In the genomic region with DNA sequence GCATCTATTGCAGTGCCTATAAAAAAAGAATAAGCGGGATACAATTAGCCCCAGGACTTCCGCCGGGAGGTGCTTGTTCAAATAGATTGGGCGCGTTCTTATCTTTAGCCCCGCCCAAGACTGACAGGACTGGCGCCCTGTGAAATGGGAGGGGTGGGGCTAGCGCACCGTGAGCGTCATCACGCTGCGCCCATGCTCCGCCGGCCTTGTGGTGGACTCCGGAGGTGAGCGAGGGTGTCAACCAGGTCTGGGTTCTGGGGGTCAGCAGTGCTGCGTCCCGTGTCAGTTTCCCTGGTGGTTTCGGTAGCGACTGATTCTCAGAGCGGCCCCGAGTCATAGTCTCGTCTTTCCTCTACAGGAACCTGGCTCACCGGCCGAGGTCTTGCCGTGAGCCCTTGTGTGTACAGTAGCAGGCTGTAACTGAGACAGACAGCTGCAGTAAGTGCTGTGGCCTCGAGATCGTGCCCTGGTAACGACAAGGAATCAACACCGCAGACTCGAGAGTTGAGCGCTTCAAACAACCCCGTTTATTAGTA, we compare ENCODE assay signal across 8 mouse cellular contexts. TPM values are rescaled to one million over a fixed set of nuclear protein-coding genes. Genes with fewer than 3 reads are reported as not detected.
DNase-seq lines count a peak whose midpoint lies in the region; ATAC-seq and TF ChIP-seq lines count a peak whose summit lies in the region.

Mrps17 (plus strand) TSS at position 172 of the 536 bp plus-strand sequence.

- peak; percentile 96 for DNase-seq in CH12.LX (ENCODE audit: extremely low read depth)
- peak; percentile 95 for DNase-seq in c-Kit-positive CD71-positive TER-119-negative erythroid progenitor cells, embryonic 14.5 days (ENCODE audit: low read depth)
- DNase-seq in forebrain, embryonic 11.5 days (ENCODE audit: low spot score): peak; percentile 94
- DNase-seq in kidney, postnatal 36 days: peak; percentile 96 to 97
- DNase-seq in telencephalon, adult 2 months (ENCODE audit: low read depth, low spot score): peak; percentile 92

- H3K79me2 ChIP-seq in CH12.LX (replicated peaks; ENCODE audit: control insufficient read depth, extremely low read depth, insufficient read depth, poor library complexity, severe bottlenecking): peaks cover 9% of the 10 kb centered on the region; the same call in 1 of the 2 replicates

- H3K9me3 ChIP-seq in CH12.LX (replicated peaks; ENCODE audit: low read length): peaks cover 2% of the 10 kb centered on the region
- H3K9me3 ChIP-seq in forebrain, embryonic 11.5 days (ENCODE audit: control insufficient read depth, low read length): no peaks in the 10 kb centered on the region
- H3K9me3 ChIP-seq in heart, embryonic 16.5 days (replicated peaks; ENCODE audit: control insufficient read depth, low read length): no peaks in the 10 kb centered on the region
- no peaks in the 10 kb centered on the region for H3K9me3 ChIP-seq in liver, embryonic 15.5 days (replicated peaks)
- no peaks in the 10 kb centered on the region for H3K9me3 ChIP-seq in neural tube, embryonic 12.5 days

- H3K27ac ChIP-seq in CH12.LX (ENCODE audit: insufficient read depth, low read depth): no peak within 1 kb of the TSS
- H3K27ac ChIP-seq in forebrain, embryonic 11.5 days (ENCODE audit: low read depth, low read length): no peak within 1 kb of the TSS
- H3K27ac ChIP-seq in heart, embryonic 16.5 days (ENCODE audit: low read length): peak within 1 kb of the TSS; percentile 64
- H3K27ac ChIP-seq in liver, embryonic 15.5 days (replicated peaks): peak within 1 kb of the TSS; percentile 58
- H3K27ac ChIP-seq in neural tube, embryonic 12.5 days: no peak within 1 kb of the TSS

- H3K36me3 ChIP-seq in CH12.LX (replicated peaks in 1 of 2; ENCODE audit: control insufficient read depth in 1 of 2, insufficient read depth in 1 of 2, low read length in 1 of 2): peaks cover 31 to 37% of the 10 kb centered on the region in 2 experiments
- peaks cover 3% of the 10 kb centered on the region; the same call in 1 of the 2 replicates for H3K36me3 ChIP-seq in forebrain, embryonic 11.5 days (ENCODE audit: control insufficient read depth, insufficient read depth, low read length)
- peaks cover 25% of the 10 kb centered on the region for H3K36me3 ChIP-seq in heart, embryonic 16.5 days (ENCODE audit: control insufficient read depth, insufficient read depth)
- H3K36me3 ChIP-seq in liver, embryonic 15.5 days (replicated peaks): peaks cover 38% of the 10 kb centered on the region
- H3K36me3 ChIP-seq in neural tube, embryonic 12.5 days: peaks cover 33% of the 10 kb centered on the region

- peak within 1 kb of the TSS; percentile 73 for H3K4me2 ChIP-seq in CH12.LX (ENCODE audit: insufficient read depth, low read depth, poor library complexity, severe bottlenecking)
- H3K4me2 ChIP-seq in forebrain, embryonic 11.5 days (ENCODE audit: low read depth, low read length, severe bottlenecking): peak within 1 kb of the TSS; percentile 78
- H3K4me2 ChIP-seq in heart, embryonic 16.5 days (ENCODE audit: low read depth, low read length): peak within 1 kb of the TSS; percentile 73
- H3K4me2 ChIP-seq in liver, embryonic 15.5 days: peak within 1 kb of the TSS; percentile 78
- H3K4me2 ChIP-seq in neural tube, embryonic 12.5 days (replicated peaks): peak within 1 kb of the TSS; percentile 88

- ATAC-seq in forebrain, embryonic 11.5 days (replicated peaks; ENCODE audit: low FRiP score): peak; percentile 97
- peak; percentile 97 for ATAC-seq in heart, embryonic 16.5 days (replicated peaks; ENCODE audit: extremely low read depth, insufficient read depth, low FRiP score)
- ATAC-seq in liver, embryonic 15.5 days (ENCODE audit: insufficient read depth): peak; percentile 97
- ATAC-seq in neural tube, embryonic 12.5 days (ENCODE audit: low FRiP score, low read depth): peak; percentile 96

- H3K4me1 ChIP-seq in CH12.LX (ENCODE audit: control insufficient read depth in 1 of 2, insufficient read depth in 2 of 2): peaks cover 0 to 13% of the 10 kb centered on the region in 2 experiments; a peak in 3 of 4 replicates
- H3K4me1 ChIP-seq in forebrain, embryonic 11.5 days (replicated peaks; ENCODE audit: control insufficient read depth, insufficient read depth, low read length): no peaks in the 10 kb centered on the region
- H3K4me1 ChIP-seq in heart, embryonic 16.5 days (ENCODE audit: control insufficient read depth, insufficient read depth, low read length): peaks cover 6% of the 10 kb centered on the region
- peaks cover 12% of the 10 kb centered on the region for H3K4me1 ChIP-seq in liver, embryonic 15.5 days (replicated peaks)
- H3K4me1 ChIP-seq in neural tube, embryonic 12.5 days: peaks cover 6% of the 10 kb centered on the region; the same call in 1 of the 2 replicates

- TF ChIP-seq POLR2A in CH12.LX (IDR thresholded peaks at IDR 0.05; ENCODE audit: low read depth, low read length): peak; percentile 95

- TF ChIP-seq EP300 in CH12.LX (IDR thresholded peaks at IDR 0.05; ENCODE audit: low read length): no peak

- peaks cover 27% of the 10 kb centered on the region for H3K27me3 ChIP-seq in CH12.LX (replicated peaks)
- no peaks in the 10 kb centered on the region for H3K27me3 ChIP-seq in forebrain, embryonic 11.5 days (ENCODE audit: control insufficient read depth, insufficient read depth, low read length)
- no peaks in the 10 kb centered on the region; the same call in 1 of the 2 replicates for H3K27me3 ChIP-seq in heart, embryonic 16.5 days (ENCODE audit: control insufficient read depth, insufficient read depth, low read length)
- peaks cover 9% of the 10 kb centered on the region; the same call in 1 of the 2 replicates for H3K27me3 ChIP-seq in liver, embryonic 15.5 days
- H3K27me3 ChIP-seq in neural tube, embryonic 12.5 days (replicated peaks): no peaks in the 10 kb centered on the region

- dilution Hi-C loops in CH12.LX (cut with MboI; ENCODE audit: extremely low pct_ligation_motif_present, extremely low pct_unique_long_range_greater_than_20kb, low sequenced_read_pairs): no loop called here

- peak within 1 kb of the TSS; percentile 76 to 87 (median 85) for H3K4me3 ChIP-seq in CH12.LX (replicated peaks in 1 of 3; ENCODE audit: low read depth in 2 of 3, low read length in 2 of 3, poor library complexity in 1 of 3)
- peak within 1 kb of the TSS; percentile 77 for H3K4me3 ChIP-seq in forebrain, embryonic 11.5 days (ENCODE audit: low read depth, low read length)
- peak within 1 kb of the TSS; percentile 69 for H3K4me3 ChIP-seq in heart, embryonic 16.5 days (ENCODE audit: low read length)
- peak within 1 kb of the TSS; percentile 74 for H3K4me3 ChIP-seq in liver, embryonic 15.5 days (replicated peaks)
- H3K4me3 ChIP-seq in neural tube, embryonic 12.5 days: peak within 1 kb of the TSS; percentile 58

- in situ Hi-C loops in CH12.LX (cut with MboI; ENCODE audit: low pct_ligation_motif_present, low pct_unique_long_range_greater_than_20kb, low sequenced_read_pairs): no loop called here

- no peak for TF ChIP-seq RAD21 in CH12.LX (IDR thresholded peaks at IDR 0.05; ENCODE audit: low read depth, low read length)

- WGBS in forebrain, embryonic 11.5 days: under 1% methylated on average over 33 of the region's 33 CpGs
- under 1% methylated on average over 33 of the region's 33 CpGs for WGBS in heart, embryonic 16.5 days
- under 1% methylated on average over 33 of the region's 33 CpGs for WGBS in liver, embryonic 15.5 days (ENCODE audit: insufficient replicate concordance)
- under 1% methylated on average over 33 of the region's 33 CpGs for WGBS in neural tube, embryonic 12.5 days

- TF ChIP-seq CTCF in CH12.LX (conservative IDR thresholded peaks at IDR 0.05 in 1 of 2, IDR thresholded peaks at IDR 0.05 in 1 of 2; ENCODE audit: low read depth in 2 of 2, low read length in 2 of 2): no peak

- peak within 1 kb of the TSS; percentile 56 for H3K9ac ChIP-seq in CH12.LX (ENCODE audit: insufficient read depth, low read depth)
- H3K9ac ChIP-seq in forebrain, embryonic 11.5 days (ENCODE audit: low read length): peak within 1 kb of the TSS; percentile 71
- peak within 1 kb of the TSS; percentile 80 for H3K9ac ChIP-seq in heart, embryonic 16.5 days (ENCODE audit: low read length)
- H3K9ac ChIP-seq in liver, embryonic 15.5 days: peak within 1 kb of the TSS; percentile 67
- H3K9ac ChIP-seq in neural tube, embryonic 12.5 days: peak within 1 kb of the TSS; percentile 72

TF ChIP-seq in CH12.LX, 34 proteins besides CTCF, POLR2A, EP300 and RAD21 (continues in another document):
- peak; percentile 50; the same call in 1 of the 2 replicates for TF ChIP-seq POLR2AphosphoS2 (IDR thresholded peaks at IDR 0.05; ENCODE audit: low read depth, low read length)
- TF ChIP-seq NRF1 (IDR thresholded peaks at IDR 0.05; ENCODE audit: low read depth, low read length): peak; percentile 32
- TF ChIP-seq IRF4 (IDR thresholded peaks at IDR 0.05; ENCODE audit: low read depth, low read length): no peak
- TF ChIP-seq JUN (IDR thresholded peaks at IDR 0.05; ENCODE audit: insufficient read depth, low read depth, low read length): no peak
- no peak for TF ChIP-seq SMC3 (IDR thresholded peaks at IDR 0.05; ENCODE audit: low read depth, low read length)
- TF ChIP-seq ZC3H11A (IDR thresholded peaks at IDR 0.05; ENCODE audit: low read depth, low read length): no peak
- no peak for TF ChIP-seq BHLHE40 (IDR thresholded peaks at IDR 0.05; ENCODE audit: low read depth, low read length)
- no peak for TF ChIP-seq MEF2A (IDR thresholded peaks at IDR 0.05; ENCODE audit: borderline replicate concordance, low read depth, low read length)
- no peak for TF ChIP-seq GABPA (IDR thresholded peaks at IDR 0.05; ENCODE audit: insufficient replicate concordance, low read depth, low read length)
- TF ChIP-seq JUND (conservative IDR thresholded peaks at IDR 0.05; ENCODE audit: low read depth, low read length): no peak
- no peak for TF ChIP-seq ZNF384 (IDR thresholded peaks at IDR 0.05; ENCODE audit: low read depth, low read length)
- TF ChIP-seq HCFC1 (IDR thresholded peaks at IDR 0.05; ENCODE audit: low read depth, low read length): peak; percentile 85
- peak; percentile 70 for TF ChIP-seq ELF1 (IDR thresholded peaks at IDR 0.05; ENCODE audit: low read depth, low read length)
- TF ChIP-seq NELFE (IDR thresholded peaks at IDR 0.05; ENCODE audit: low read depth, low read length): peak; percentile 88
- no peak for TF ChIP-seq MAFK (IDR thresholded peaks at IDR 0.05; ENCODE audit: insufficient replicate concordance, low read length)
- no peak for TF ChIP-seq USF1 (IDR thresholded peaks at IDR 0.05; ENCODE audit: low read depth, low read length)

RNA-seq across cellular contexts. Expression of gene Mrps17, which starts in this region (rescaled TPM):
- total RNA-seq in CH12.LX (2012; rRNA removed) (134 and 136 TPM in 2 replicates), CH12.LX (2014; rRNA removed) (156 and 159 TPM in 2 replicates)
- polyA plus RNA-seq in CH12.LX (2012; ENCODE audit: insufficient read length, low read depth): 119 and 127 TPM in 2 replicates
- polyA plus RNA-seq in forebrain, embryonic 11.5 days (2014; fragmentation: Nextera tagmentation; extraction: Ambion mirVana): 164 and 185 TPM in 2 replicates
- 152 and 161 TPM in 2 replicates for polyA plus RNA-seq in heart, embryonic 16.5 days (2015; fragmentation: Nextera tagmentation; extraction: Ambion mirVana)
- 91.3 and 95.5 TPM in 2 replicates for polyA plus RNA-seq in liver, embryonic 15.5 days (2015; fragmentation: Nextera tagmentation; extraction: Ambion mirVana)
- 153 and 156 TPM in 2 replicates for polyA plus RNA-seq in neural tube, embryonic 12.5 days (2016; fragmentation: Nextera tagmentation; extraction: Ambion mirVana)

Comparison
In these comparisons a context has a peak if more than half of its experiments do, and no peak if none do; other contexts are left out.
1. H3K27ac ChIP-seq: peak in heart, embryonic 16.5 days (single experiment) and liver, embryonic 15.5 days (single experiment); none in CH12.LX (single experiment), forebrain, embryonic 11.5 days (single experiment) and neural tube, embryonic 12.5 days (single experiment).
2. Peak in every context shown above with its lines, with median percentiles within 50 percentile points of each other: DNase-seq, H3K4me2 ChIP-seq, H3K4me3 ChIP-seq, H3K9ac ChIP-seq and ATAC-seq.